Mouse (Mus musculus) hindbrain, embryonic 11.5 days (tissue): ENCODE data around the gene Zfp518b. TPM values are rescaled to one million over a fixed set of nuclear protein-coding genes. Genes with fewer than 3 reads are reported as not detected.
A peak's percentile ranks its signal among the peaks of the same experiment; 100 is the strongest.

Experiments used
- ATAC-seq: fragments of 200-750 bp; cut with Nextera tagmentation; 2 replicates; pipeline ENCODE4 v1.8.0; 2017; ENCODE audit warnings: mild to moderate bottlenecking, moderate TSS enrichment, moderate library complexity; ENCODE audit not compliant: low FRiP score
- DNase-seq: peaks from one replicate; pipeline ENCODE4 v3.0.0-alpha.2; 2015; ENCODE audit warnings: low spot score
- H3K27ac ChIP-seq: fragments of 300-500 bp; sonication (generic); 2 replicates; pipeline ENCODE4 v1.5.1; 2014; ENCODE audit warnings: mild to moderate bottlenecking, low read depth, low read length
- H3K27me3 ChIP-seq: fragments of 300-500 bp; sonication (generic); 2 replicates; pipeline ENCODE4 v1.6.1; 2014; ENCODE audit warnings: mild to moderate bottlenecking, low read length, moderate library complexity, mixed read lengths; ENCODE audit not compliant: control insufficient read depth, insufficient read depth
- H3K36me3 ChIP-seq: fragments of 300-500 bp; sonication (generic); 2 replicates; pipeline ENCODE4 v1.6.1; 2014; ENCODE audit warnings: mild to moderate bottlenecking, low read length, moderate library complexity, mixed read lengths; ENCODE audit not compliant: control insufficient read depth, insufficient read depth
- H3K4me1 ChIP-seq: fragments of 300-500 bp; sonication (generic); replicated peaks from 2 replicates; pipeline ENCODE4 v1.6.1; 2014; ENCODE audit warnings: low read length, mixed read lengths; ENCODE audit not compliant: control insufficient read depth, insufficient read depth
- H3K4me2 ChIP-seq: fragments of 300-500 bp; sonication (generic); replicated peaks from 2 replicates; pipeline ENCODE4 v1.6.1; 2014; ENCODE audit warnings: mild to moderate bottlenecking, low read depth, low read length
- H3K4me3 ChIP-seq: fragments of 300-500 bp; sonication (generic); 2 replicates; pipeline ENCODE4 v1.5.1; 2014; ENCODE audit warnings: low read depth, low read length
- H3K9ac ChIP-seq: fragments of 300-500 bp; sonication (generic); 2 replicates; pipeline ENCODE4 v1.6.1; 2014; ENCODE audit warnings: low read depth, low read length
- H3K9me3 ChIP-seq: fragments of 300-500 bp; sonication (generic); 2 replicates; pipeline ENCODE4 v1.6.1; 2016; ENCODE audit warnings: low read length; ENCODE audit not compliant: control insufficient read depth
- WGBS: fragments of 180-500 bp; shearing (Covaris S2); extraction: QIAGEN DNeasy Blood & Tissue Kit; methylation state at CpG from one replicate; pipeline ENCODE4 v1.1.7; 2014; 5-methylcytosine and 5-hydroxymethylcytosine counted together
- polyA plus RNA-seq: library from polyadenylated mRNA; unstranded; fragments of >200 nt; fragmentation: Nextera tagmentation; extraction: Ambion mirVana; gene quantifications from 2 replicates; pipeline ENCODE4 v1.2.1, GENCODE M21; 2014

Gene Zfp518b
- polyA plus RNA-seq, 1 experiment from 2014 or later = 47.6 TPM

DNA sequence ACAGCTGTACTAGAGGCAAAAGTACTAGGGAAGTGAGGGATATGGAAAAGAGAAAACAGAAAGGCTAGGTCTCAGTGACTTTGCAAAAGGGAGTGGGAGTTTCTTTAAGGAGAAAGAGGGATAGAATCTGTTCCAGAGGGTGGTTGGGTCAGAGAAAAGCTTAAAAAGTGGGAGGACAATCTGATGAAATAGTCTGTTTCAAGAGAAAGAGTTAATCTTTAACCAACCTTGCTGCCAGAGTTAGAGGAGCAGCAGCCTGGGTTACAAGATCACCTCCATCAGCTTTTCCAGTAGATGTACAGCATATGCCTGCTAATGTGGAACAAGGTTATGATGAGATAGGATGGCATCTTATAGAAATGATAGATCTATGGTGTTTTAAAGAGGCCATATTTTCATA lies 43.1 kb downstream of the Zfp518b start:
- H3K9me3 ChIP-seq = no peaks in the 10 kb centered on the region
- DNase-seq (no peak), ATAC-seq (no peak)
- H3K4me1 ChIP-seq = no peaks in the 10 kb centered on the region
- no peak overlapping the region for H3K27ac ChIP-seq
- H3K9ac ChIP-seq = no peak overlapping the region
- H3K4me2 ChIP-seq = no peak overlapping the region
- H3K27me3 ChIP-seq = no peaks in the 10 kb centered on the region
- no peak overlapping the region for H3K4me3 ChIP-seq
- no peaks in the 10 kb centered on the region for H3K36me3 ChIP-seq

DNA sequence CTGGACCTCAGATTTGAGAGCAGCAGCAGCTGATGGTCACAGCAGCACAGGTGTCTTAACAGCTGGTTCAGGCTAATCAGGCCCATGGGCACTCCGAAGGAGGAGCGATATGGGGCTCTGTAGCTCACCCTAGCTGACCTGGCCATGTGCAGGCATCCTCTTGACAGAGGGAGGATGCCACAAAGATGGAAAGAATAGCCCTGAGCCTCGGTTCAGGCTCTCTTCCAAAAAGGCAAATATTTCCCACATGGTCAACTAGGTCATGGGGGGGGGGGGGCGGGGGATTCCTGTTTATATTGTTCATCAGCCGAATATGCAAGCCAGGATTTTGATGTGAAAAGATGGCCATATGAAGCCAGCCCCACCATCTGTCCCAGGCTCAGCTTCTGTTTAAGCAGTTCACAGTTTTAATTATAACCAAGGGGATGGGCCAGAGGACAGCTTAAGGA lies 48.3 kb downstream of the Zfp518b start:
- H3K9me3 ChIP-seq = no peaks in the 10 kb centered on the region
- no peaks in the 10 kb centered on the region for H3K4me1 ChIP-seq
- no peak for ATAC-seq
- H3K36me3 ChIP-seq = no peaks in the 10 kb centered on the region
- no peak overlapping the region for H3K4me2 ChIP-seq
- no peak overlapping the region for H3K4me3 ChIP-seq
- H3K9ac ChIP-seq = no peak overlapping the region
- H3K27ac ChIP-seq = no peak overlapping the region
- WGBS = 85% methylated on average over 5 of the region's 5 CpGs
- no peak for DNase-seq
- H3K27me3 ChIP-seq = no peaks in the 10 kb centered on the region

DNA sequence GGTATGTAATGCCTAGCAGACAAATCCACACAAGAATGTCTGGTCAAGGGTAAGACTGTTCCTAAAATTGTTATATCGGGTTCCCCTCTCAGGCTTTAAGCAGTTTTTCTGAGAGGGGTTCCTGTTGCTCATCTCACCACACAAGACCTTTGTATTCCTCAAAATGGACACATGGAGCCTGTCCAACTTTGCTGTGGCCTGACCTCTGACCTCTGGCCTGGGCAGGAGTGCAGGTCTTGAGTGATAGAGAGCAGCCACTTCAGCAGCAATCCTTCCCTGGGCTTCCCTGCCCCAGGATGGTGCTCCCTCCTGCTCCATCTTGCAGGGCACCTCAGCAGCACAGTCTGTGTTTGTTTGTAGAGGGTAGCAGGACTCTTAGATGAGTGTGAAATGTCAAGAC lies 48.9 kb downstream of the Zfp518b start:
- no peak overlapping the region for H3K9ac ChIP-seq
- WGBS = 79% methylated on average over 1 of the region's 1 CpGs
- no peak for ATAC-seq

DNA sequence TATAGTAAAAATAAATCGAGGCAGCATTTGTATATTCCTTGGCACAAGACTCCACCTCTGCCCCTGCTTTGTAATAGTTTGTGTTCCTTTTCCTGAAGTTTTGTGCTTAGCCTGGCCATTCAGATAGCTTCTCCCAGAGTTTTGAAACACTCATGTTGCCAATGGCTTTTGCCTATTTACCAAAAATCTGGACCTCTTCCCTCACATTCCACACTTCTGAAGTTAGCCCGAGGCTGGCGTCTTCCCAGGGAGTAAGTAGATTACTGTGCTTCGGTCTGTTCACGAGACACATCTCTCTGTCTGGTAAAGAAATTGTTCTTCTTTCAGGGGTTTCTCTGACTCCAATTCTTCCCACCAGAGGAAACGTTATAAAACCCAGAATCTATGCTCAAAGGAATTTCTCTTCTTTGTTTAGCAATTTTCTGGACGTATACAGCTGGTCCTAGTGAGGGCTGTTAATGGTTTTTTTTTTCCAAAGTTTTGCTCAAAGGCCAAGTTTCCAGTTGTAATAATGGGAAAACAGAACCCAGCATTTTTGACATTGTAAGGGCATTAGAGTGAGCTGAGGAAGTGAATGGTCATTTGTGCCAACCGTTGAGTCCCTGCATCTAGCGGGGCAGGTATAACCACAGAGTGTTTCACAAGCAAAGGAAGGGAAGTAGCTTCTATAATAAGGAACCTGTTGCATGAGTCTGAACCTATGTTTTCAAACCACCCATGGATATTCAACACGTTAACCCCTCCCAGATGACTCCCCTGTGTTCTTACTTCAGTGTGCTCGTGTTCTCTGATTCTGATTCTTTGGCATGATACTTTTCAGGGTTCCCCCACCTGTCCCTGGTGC lies 50.1 kb downstream of the Zfp518b start:
- no peak overlapping the region for H3K4me2 ChIP-seq
- no peak overlapping the region for H3K4me3 ChIP-seq
- no peaks in the 10 kb centered on the region for H3K9me3 ChIP-seq
- H3K36me3 ChIP-seq = no peaks in the 10 kb centered on the region
- no peak for DNase-seq
- H3K9ac ChIP-seq = no peak overlapping the region
- no peak for ATAC-seq
- H3K4me1 ChIP-seq = no peaks in the 10 kb centered on the region
- H3K27ac ChIP-seq = no peak overlapping the region
- WGBS = 77% methylated on average over 11 of the region's 11 CpGs
- no peaks in the 10 kb centered on the region for H3K27me3 ChIP-seq

More for the DNA sequence above, 48.9 kb downstream of the Zfp518b start:
- no peaks in the 10 kb centered on the region for H3K4me1 ChIP-seq
- no peak overlapping the region for H3K4me2 ChIP-seq
- no peaks in the 10 kb centered on the region for H3K36me3 ChIP-seq
- H3K27me3 ChIP-seq = no peaks in the 10 kb centered on the region
- no peak for DNase-seq
- H3K4me3 ChIP-seq = no peak overlapping the region
- H3K9me3 ChIP-seq = no peaks in the 10 kb centered on the region
- no peak overlapping the region for H3K27ac ChIP-seq

DNA sequence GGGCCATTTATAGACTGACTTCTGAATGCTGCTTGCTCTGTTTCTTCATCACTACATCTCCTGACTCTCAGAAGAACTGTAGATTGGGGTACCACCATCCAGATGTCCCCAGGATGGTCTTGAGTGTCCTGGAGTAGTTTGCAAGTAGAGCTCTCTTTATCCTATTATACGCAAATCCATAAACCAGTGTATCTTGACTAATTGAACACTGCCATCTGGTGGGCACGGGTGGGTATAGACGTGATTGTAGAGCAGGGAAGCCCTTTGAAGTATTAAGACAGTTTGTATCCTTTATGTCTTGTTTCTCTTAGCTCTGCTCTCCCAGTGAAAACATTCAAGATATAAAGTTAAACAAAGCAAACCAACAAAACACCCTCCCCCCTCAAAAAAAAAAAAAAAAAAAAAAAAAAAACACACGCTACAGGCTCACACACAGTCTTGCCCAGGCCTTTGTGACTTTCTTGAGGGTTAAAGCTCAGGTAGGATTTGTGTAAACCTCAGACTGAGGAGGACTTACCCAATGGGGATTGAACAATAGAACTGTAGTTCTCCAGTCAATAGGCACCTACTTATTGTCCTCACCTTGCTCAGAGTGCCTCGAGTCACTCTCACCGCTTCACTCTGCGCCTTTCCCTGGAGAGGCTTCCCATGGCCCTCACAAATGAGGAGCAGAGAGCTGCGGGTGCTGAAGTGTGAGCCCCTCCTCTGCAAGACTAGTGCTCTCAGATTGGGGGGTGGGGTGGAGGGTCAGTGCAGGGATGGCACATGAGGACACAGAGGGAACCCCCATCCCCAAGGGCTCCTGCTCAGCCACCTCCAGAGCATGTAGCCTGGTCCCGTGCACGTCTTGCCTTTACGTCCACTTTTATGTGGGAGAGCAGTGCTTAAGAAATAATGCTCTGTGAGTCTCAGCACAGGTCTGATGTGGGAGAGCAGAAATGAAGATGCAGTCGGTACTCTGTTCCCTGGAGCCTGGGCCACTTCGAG lies 51.9 kb downstream of the Zfp518b start:
- no peaks in the 10 kb centered on the region for H3K27me3 ChIP-seq
- H3K9ac ChIP-seq = no peak overlapping the region
- no peak overlapping the region for H3K4me2 ChIP-seq
- no peaks in the 10 kb centered on the region for H3K4me1 ChIP-seq
- no peak overlapping the region for H3K4me3 ChIP-seq
- WGBS = 70% methylated on average over 13 of the region's 13 CpGs
- H3K27ac ChIP-seq = no peak overlapping the region
- H3K9me3 ChIP-seq = no peaks in the 10 kb centered on the region
- H3K36me3 ChIP-seq = no peaks in the 10 kb centered on the region
- DNase-seq (peak; percentile 84), ATAC-seq (no peak)

DNA sequence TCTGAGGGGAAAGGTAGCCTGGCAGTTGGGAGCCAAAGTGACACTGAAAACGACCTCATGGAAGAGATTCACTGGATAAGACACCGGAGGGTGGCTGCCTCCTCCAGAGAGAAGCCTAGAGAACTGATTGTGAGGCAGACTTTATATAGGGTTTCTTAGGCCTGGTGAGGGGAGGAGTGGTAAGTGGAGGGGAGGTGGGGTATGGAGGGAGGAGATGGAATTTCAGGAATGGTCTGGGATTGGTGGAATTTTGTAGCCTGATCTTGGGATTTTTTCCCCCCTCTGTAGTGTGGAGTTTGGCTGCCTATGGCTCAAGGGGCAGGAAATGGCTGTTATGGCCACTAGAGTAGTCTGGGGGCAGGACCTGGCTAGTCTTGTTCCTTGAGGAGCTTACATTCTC lies 56.6 kb downstream of the Zfp518b start:
- ATAC-seq (no peak), DNase-seq (no peak)
- no peak overlapping the region for H3K4me2 ChIP-seq
- no peaks in the 10 kb centered on the region for H3K4me1 ChIP-seq
- WGBS = 43% methylated on average over 2 of the region's 2 CpGs
- no peaks in the 10 kb centered on the region for H3K27me3 ChIP-seq
- H3K9me3 ChIP-seq = no peaks in the 10 kb centered on the region
- H3K9ac ChIP-seq = no peak overlapping the region
- H3K27ac ChIP-seq = no peak overlapping the region
- H3K4me3 ChIP-seq = no peak overlapping the region
- H3K36me3 ChIP-seq = no peaks in the 10 kb centered on the region

DNA sequence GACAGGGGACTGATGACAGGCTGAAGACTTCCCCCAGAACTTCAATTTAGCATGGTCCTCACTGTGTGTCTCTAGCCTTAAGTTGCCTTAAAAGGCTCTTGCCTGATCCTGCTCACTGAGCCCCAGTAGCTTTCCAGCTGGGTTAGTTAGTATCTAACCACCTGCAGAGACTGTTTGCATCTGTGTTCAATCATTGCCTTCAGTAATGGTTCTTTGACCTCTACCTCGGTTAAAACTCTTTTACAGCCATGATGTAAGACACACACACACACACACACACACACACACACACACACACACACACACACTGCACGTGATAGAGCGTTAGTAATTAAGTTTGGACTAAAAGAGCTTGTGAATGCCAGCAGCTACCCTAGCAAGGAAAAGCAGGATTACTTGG lies 57.7 kb downstream of the Zfp518b start:
- no peak overlapping the region for H3K4me2 ChIP-seq
- H3K27me3 ChIP-seq = no peaks in the 10 kb centered on the region
- no peak for ATAC-seq
- no peak for DNase-seq
- H3K4me3 ChIP-seq = no peak overlapping the region
- no peaks in the 10 kb centered on the region for H3K36me3 ChIP-seq
- H3K4me1 ChIP-seq = no peaks in the 10 kb centered on the region
- H3K27ac ChIP-seq = no peak overlapping the region
- H3K9me3 ChIP-seq = no peaks in the 10 kb centered on the region
- no peak overlapping the region for H3K9ac ChIP-seq
- WGBS = 68% methylated on average over 3 of the region's 3 CpGs

DNA sequence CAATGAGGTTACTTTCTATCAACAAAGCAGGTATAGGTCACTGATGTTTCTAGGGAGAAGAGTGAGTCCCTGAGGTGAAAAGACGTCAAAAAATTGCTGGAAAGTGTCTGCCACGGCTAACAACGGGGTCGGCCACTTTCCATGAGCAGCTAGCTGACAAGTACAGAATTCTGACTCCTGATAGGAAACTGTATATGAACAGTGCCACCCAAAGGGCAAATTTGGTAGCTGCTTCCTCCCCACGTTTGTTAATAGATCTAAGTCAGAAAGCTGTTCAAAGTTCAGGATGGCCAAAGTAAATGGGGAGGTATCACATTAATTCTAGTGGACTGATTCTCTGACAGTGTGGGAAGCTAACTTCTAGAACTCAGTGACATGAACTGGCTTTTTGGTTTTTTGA lies 63.8 kb downstream of the Zfp518b start:
- no peaks in the 10 kb centered on the region for H3K9me3 ChIP-seq
- WGBS = 33% methylated on average over 5 of the region's 5 CpGs
- ATAC-seq (no peak), DNase-seq (peak; percentile 40)
- no peak overlapping the region for H3K9ac ChIP-seq
- H3K4me1 ChIP-seq = no peaks in the 10 kb centered on the region
- no peaks in the 10 kb centered on the region for H3K36me3 ChIP-seq
- H3K4me2 ChIP-seq = no peak overlapping the region
- H3K27ac ChIP-seq = no peak overlapping the region
- H3K27me3 ChIP-seq = no peaks in the 10 kb centered on the region
- H3K4me3 ChIP-seq = no peak overlapping the region
